In the genomic region with DNA sequence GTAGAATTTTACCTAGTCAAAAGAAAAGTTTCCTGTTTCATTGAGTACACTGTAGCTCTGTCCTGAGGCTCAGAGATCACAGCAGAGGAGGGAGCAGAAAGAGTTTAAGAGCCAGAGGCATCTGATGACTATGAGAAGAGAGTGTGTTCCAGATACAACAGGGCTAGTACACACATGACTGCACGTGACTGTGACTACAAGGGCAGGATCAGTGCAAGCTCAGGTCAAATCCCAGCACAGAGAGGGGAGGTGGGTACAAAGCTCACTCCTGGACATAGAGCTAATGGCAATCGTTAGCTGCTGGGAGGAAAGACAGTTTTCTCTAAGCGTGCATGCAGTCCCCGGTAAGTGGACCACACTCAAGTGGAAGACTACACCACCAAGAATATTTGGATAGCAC, we compare ENCODE assay signal across 23 mouse cellular contexts. TPM values are rescaled to one million over a fixed set of nuclear protein-coding genes. Genes with fewer than 3 reads are reported as not detected.
A peak's percentile ranks its signal among the peaks of the same experiment; 100 is the strongest.
DNase-seq lines count a peak whose midpoint lies in the region; ATAC-seq and TF ChIP-seq lines count a peak whose summit lies in the region.
"Had no signal": no experiment of that assay in that cellular context is flagged by ENCODE, and none has a peak within 500 bp of the region (broad histone marks: within the 10 kb centered on the region; RNA-seq: fewer than 3 reads in every experiment).

No protein-coding gene starts in this region.

- no peak overlapping the region for H3K9ac ChIP-seq in intestine, embryonic 16.5 days (ENCODE audit: low read depth, low read length)
- H3K9ac ChIP-seq in intestine, embryonic 15.5 days, result no peak overlapping the region
- no peak overlapping the region for H3K9ac ChIP-seq in intestine, postnatal 0 days (ENCODE audit: low read depth, low read length)
- H3K9ac ChIP-seq: forebrain, embryonic 13.5 days; heart, embryonic 12.5 days; hindbrain, embryonic 12.5 days; limb, embryonic 12.5 days; liver, embryonic 15.5 days; midbrain, embryonic 13.5 days had no signal

- no peaks in the 10 kb centered on the region for H3K36me3 ChIP-seq in intestine, embryonic 16.5 days (ENCODE audit: control insufficient read depth, insufficient read depth, low read length)
- H3K36me3 ChIP-seq in intestine, embryonic 15.5 days, result no peaks in the 10 kb centered on the region
- H3K36me3 ChIP-seq in intestine, postnatal 0 days (ENCODE audit: control insufficient read depth, insufficient read depth), result no peaks in the 10 kb centered on the region
- H3K36me3 ChIP-seq in limb, embryonic 10.5 days, result no peaks in the 10 kb centered on the region
- H3K36me3 ChIP-seq: heart, embryonic 12.5 days; hindbrain, embryonic 12.5 days; limb, embryonic 12.5 days; liver, embryonic 15.5 days; midbrain, embryonic 13.5 days had no signal

- peak; percentile 31; the same call in 1 of the 2 replicates for ATAC-seq in intestine, embryonic 16.5 days
- no peak for ATAC-seq in intestine, embryonic 15.5 days
- 0 out of 2 replicates have a peak, but pooled peaks have one; percentile 13 for ATAC-seq in intestine, postnatal 0 days
- ATAC-seq: CD4-positive, CD25-positive, alpha-beta regulatory T cell, adult 4 months; forebrain, embryonic 13.5 days; midbrain, embryonic 13.5 days had no signal

- H3K9me3 ChIP-seq in intestine, embryonic 16.5 days (ENCODE audit: control insufficient read depth, low read length), result no peaks in the 10 kb centered on the region
- H3K9me3 ChIP-seq in intestine, embryonic 15.5 days, result no peaks in the 10 kb centered on the region
- no peaks in the 10 kb centered on the region for H3K9me3 ChIP-seq in intestine, postnatal 0 days (ENCODE audit: control insufficient read depth)
- no peaks in the 10 kb centered on the region for H3K9me3 ChIP-seq in limb, embryonic 10.5 days (replicated peaks)
- H3K9me3 ChIP-seq: forebrain, embryonic 13.5 days; heart, embryonic 12.5 days; hindbrain, embryonic 12.5 days; limb, embryonic 12.5 days; liver, embryonic 15.5 days; midbrain, embryonic 13.5 days had no signal

- no peaks in the 10 kb centered on the region for H3K4me1 ChIP-seq in intestine, embryonic 16.5 days (ENCODE audit: control insufficient read depth, insufficient read depth, low read length)
- H3K4me1 ChIP-seq in intestine, embryonic 15.5 days (replicated peaks), result no peaks in the 10 kb centered on the region
- H3K4me1 ChIP-seq in intestine, postnatal 0 days (replicated peaks; ENCODE audit: control insufficient read depth, insufficient read depth, low read length), result no peaks in the 10 kb centered on the region
- peaks cover 13% of the 10 kb centered on the region for H3K4me1 ChIP-seq in limb, embryonic 10.5 days
- H3K4me1 ChIP-seq: liver, embryonic 15.5 days had no signal

- DNase-seq in kidney, adult 9 months, result peak; percentile 71
- peak; percentile 65 to 77 for DNase-seq in kidney, postnatal 25 days
- DNase-seq in limb, embryonic 10.5 days (ENCODE audit: low spot score), result no peak
- DNase-seq in cerebellum, adult 9-10 months, result no peak
- DNase-seq in thymus, postnatal 25 days, result no peak
- DNase-seq: adrenal gland, postnatal 25 days; cerebellum, adult 8-10 months; gastrocnemius, postnatal 10 days; heart, adult 18-20 months; heart, postnatal 14 days; right cerebral cortex, postnatal 14 days; thymus, adult 2 months had no signal

- TF ChIP-seq CTCF in intestine, postnatal 0 days (IDR thresholded peaks at IDR 0.05; ENCODE audit: low read depth), result no peak

- WGBS in intestine, embryonic 16.5 days, result 73% methylated on average over 4 of the region's 4 CpGs
- 80% methylated on average over 4 of the region's 4 CpGs for WGBS in intestine, embryonic 15.5 days
- WGBS in intestine, postnatal 0 days, result 67% methylated on average over 4 of the region's 4 CpGs
- WGBS in limb, embryonic 10.5 days, result 88% methylated on average over 4 of the region's 4 CpGs

- no peak overlapping the region for H3K27ac ChIP-seq in intestine, embryonic 16.5 days (ENCODE audit: low read length)
- H3K27ac ChIP-seq in intestine, embryonic 15.5 days, result no peak overlapping the region
- H3K27ac ChIP-seq in intestine, postnatal 0 days (ENCODE audit: low read depth, low read length), result no peak overlapping the region
- H3K27ac ChIP-seq in limb, embryonic 10.5 days, result no peak overlapping the region
- H3K27ac ChIP-seq: hindbrain, embryonic 12.5 days; limb, embryonic 12.5 days; liver, embryonic 15.5 days; midbrain, embryonic 13.5 days; stomach, postnatal 0 days had no signal

- H3K4me3 ChIP-seq in intestine, embryonic 16.5 days (ENCODE audit: low read length), result no peak overlapping the region
- H3K4me3 ChIP-seq in intestine, embryonic 15.5 days (replicated peaks), result no peak overlapping the region
- no peak overlapping the region for H3K4me3 ChIP-seq in intestine, postnatal 0 days (ENCODE audit: low read depth, low read length)
- H3K4me3 ChIP-seq in limb, embryonic 10.5 days, result no peak overlapping the region
- H3K4me3 ChIP-seq: forebrain, embryonic 13.5 days; heart, embryonic 12.5 days; hindbrain, embryonic 12.5 days; limb, embryonic 12.5 days; liver, embryonic 15.5 days; midbrain, embryonic 13.5 days had no signal

- no peaks in the 10 kb centered on the region for H3K27me3 ChIP-seq in intestine, embryonic 16.5 days (replicated peaks; ENCODE audit: control insufficient read depth, insufficient read depth, low read length)
- no peaks in the 10 kb centered on the region for H3K27me3 ChIP-seq in intestine, embryonic 15.5 days (replicated peaks)
- H3K27me3 ChIP-seq in intestine, postnatal 0 days (replicated peaks; ENCODE audit: control insufficient read depth, insufficient read depth, low read length), result no peaks in the 10 kb centered on the region
- no peaks in the 10 kb centered on the region for H3K27me3 ChIP-seq in limb, embryonic 10.5 days (ENCODE audit: low read depth, poor library complexity, severe bottlenecking)
- H3K27me3 ChIP-seq: forebrain, embryonic 13.5 days; heart, embryonic 12.5 days; hindbrain, embryonic 12.5 days; limb, embryonic 12.5 days; liver, embryonic 15.5 days; midbrain, embryonic 13.5 days had no signal

- H3K4me2 ChIP-seq in intestine, embryonic 16.5 days (ENCODE audit: low read depth, low read length), result no peak overlapping the region
- no peak overlapping the region for H3K4me2 ChIP-seq in intestine, embryonic 15.5 days (replicated peaks)
- H3K4me2 ChIP-seq in intestine, postnatal 0 days (replicated peaks; ENCODE audit: low read depth), result no peak overlapping the region
- H3K4me2 ChIP-seq: forebrain, embryonic 13.5 days; heart, embryonic 12.5 days; hindbrain, embryonic 12.5 days; limb, embryonic 12.5 days; liver, embryonic 15.5 days; midbrain, embryonic 13.5 days had no signal

RNA-seq across cellular contexts. Expression of a gene that starts 37.6 kb away (rescaled TPM):
- 9.5 and 10.6 TPM in 2 replicates for polyA plus RNA-seq in intestine, embryonic 16.5 days (2015; fragmentation: Nextera tagmentation; extraction: Ambion mirVana)
- polyA plus RNA-seq in intestine, embryonic 15.5 days (2015; fragmentation: Nextera tagmentation; extraction: Ambion mirVana), result 9.4 and 11.1 TPM in 2 replicates
- polyA plus RNA-seq in intestine, postnatal 0 days (2015; fragmentation: Nextera tagmentation; extraction: Ambion mirVana), result 5.1 and 5.7 TPM in 2 replicates
- polyA plus RNA-seq in limb, embryonic 10.5 days (2016; fragmentation: Nextera tagmentation; extraction: Ambion mirVana), result 14.2 and 14.8 TPM in 2 replicates

Comparison
In these comparisons a context has a peak if more than half of its experiments do, and no peak if none do; other contexts are left out.
1. DNase-seq: peak in kidney, adult 9 months (single experiment) and kidney, postnatal 25 days (2 of 2); none in limb, embryonic 10.5 days (single experiment), cerebellum, adult 9-10 months (single experiment) and thymus, postnatal 25 days (single experiment).